In genomic region chr3:54741965-54742364, GRCm38 (mm10) we compare ENCODE assay signal across 37 mouse cellular contexts. TPM values are rescaled to one million over a fixed set of nuclear protein-coding genes. Genes with fewer than 3 reads are reported as not detected.
"Had no signal": no experiment of that assay in that cellular context is flagged by ENCODE, and none has a peak within 500 bp of the region (broad histone marks: within the 10 kb centered on the region; RNA-seq: fewer than 3 reads in every experiment).

No protein-coding gene starts in this region.

- ATAC-seq: hindbrain, embryonic 16.5 days; hindbrain, postnatal 0 days; inflammation-experienced regulatory T-cells, adult 6 months had no signal

- H3K9ac ChIP-seq: heart, embryonic 12.5 days; heart, embryonic 13.5 days; heart, embryonic 15.5 days; hindbrain, embryonic 12.5 days; hindbrain, embryonic 13.5 days; hindbrain, embryonic 14.5 days; hindbrain, embryonic 15.5 days; kidney, embryonic 15.5 days had no signal

- DNase-seq: heart, adult 2 months; heart, postnatal 10 days; heart, postnatal 14 days; heart, postnatal 36 days; heart, postnatal 4 days; kidney, adult 11 months; kidney, adult 18-20 months; kidney, adult 2 months; kidney, adult 8-10 months; kidney, adult 9 months; kidney, postnatal 10 days; kidney, postnatal 14 days; kidney, postnatal 25 days; kidney, postnatal 36 days; kidney, postnatal 4 days; layer of hippocampus, adult 9-11 months; layer of hippocampus, postnatal 36 days had no signal

- H3K4me3 ChIP-seq: heart, adult 2 months; heart, embryonic 10.5 days; heart, embryonic 12.5 days; heart, embryonic 13.5 days; heart, embryonic 15.5 days; hindbrain, embryonic 12.5 days; hindbrain, embryonic 13.5 days; hindbrain, embryonic 15.5 days; kidney, embryonic 15.5 days; layer of hippocampus, adult 2 months; left cerebral cortex, adult 2 months had no signal

- H3K9me3 ChIP-seq: heart, embryonic 10.5 days; heart, embryonic 12.5 days; heart, embryonic 13.5 days; heart, embryonic 15.5 days; hindbrain, embryonic 12.5 days; hindbrain, embryonic 13.5 days; hindbrain, embryonic 15.5 days; kidney, embryonic 15.5 days had no signal

- H3K4me1 ChIP-seq: heart, embryonic 13.5 days; heart, embryonic 15.5 days; hindbrain, embryonic 12.5 days; hindbrain, embryonic 13.5 days; hindbrain, embryonic 15.5 days; kidney, embryonic 15.5 days had no signal

- H3K27ac ChIP-seq: heart, adult 2 months; heart, embryonic 10.5 days; heart, embryonic 13.5 days; heart, embryonic 15.5 days; hindbrain, embryonic 12.5 days; hindbrain, embryonic 13.5 days; hindbrain, embryonic 14.5 days; hindbrain, embryonic 15.5 days; hindbrain, postnatal 0 days; kidney, embryonic 15.5 days; kidney, postnatal 0 days; layer of hippocampus, adult 2 months; left cerebral cortex, adult 2 months had no signal

- H3K27me3 ChIP-seq: heart, embryonic 12.5 days; heart, embryonic 13.5 days; heart, embryonic 15.5 days; hindbrain, embryonic 12.5 days; hindbrain, embryonic 13.5 days; hindbrain, embryonic 15.5 days; kidney, embryonic 15.5 days had no signal

- H3K4me2 ChIP-seq: heart, embryonic 11.5 days; heart, embryonic 12.5 days; heart, embryonic 13.5 days; heart, embryonic 15.5 days; hindbrain, embryonic 12.5 days; hindbrain, embryonic 13.5 days; hindbrain, embryonic 14.5 days; hindbrain, embryonic 15.5 days; kidney, embryonic 15.5 days had no signal

RNA-seq across cellular contexts. Expression of gene Smad9, which starts 13.4 kb away (rescaled TPM):
- polyA plus RNA-seq: inflammation-experienced regulatory T-cells, adult 6 months had no signal

RNA-seq across cellular contexts. Expression of gene Gm21958, which starts 27.8 kb away (rescaled TPM):
- polyA plus RNA-seq: heart, adult 2 months; heart, embryonic 10.5 days; heart, embryonic 16.5 days; heart, postnatal 0 days; hindbrain, embryonic 11.5 days; hindbrain, embryonic 14.5 days; hindbrain, postnatal 0 days; kidney, adult 2 months; kidney, embryonic 16.5 days had no signal
